Mouse (Mus musculus): ENCODE measurements at regions not wholly inside any gene's neighbourhood (a gene's known extent, or its start where the extent isn't known, plus 50 kb on each side); places are given as distances from the start of the nearest gene placed in this dataset.

GRCm38 (mm10) chr13:72875921-72876320 lies 247.3 kb downstream of the Irx2 start:
- no peaks in the 10 kb centered on the region for H3K9me3 ChIP-seq
- no peaks in the 10 kb centered on the region for H3K4me1 ChIP-seq (replicated peaks)
- no peak overlapping the region for H3K4me2 ChIP-seq (replicated peaks)
- no peak overlapping the region for H3K9ac ChIP-seq
- no peak overlapping the region for H3K4me3 ChIP-seq (replicated peaks)
- no peaks in the 10 kb centered on the region for H3K27me3 ChIP-seq (replicated peaks)
- H3K27ac ChIP-seq: no peak overlapping the region
- no peak for ATAC-seq
- H3K36me3 ChIP-seq: no peaks in the 10 kb centered on the region

GRCm38 (mm10) chr13:72894982-72895381 lies 266.4 kb downstream of the Irx2 start:
- Histone ChIP-seq H3K9me3 (no peaks in the 10 kb centered on the region), H3K4me2 (replicated peaks) (no peak overlapping the region), H3K4me3 (replicated peaks) (no peak overlapping the region), H3K9ac (no peak overlapping the region), H3K4me1 (replicated peaks) (no peaks in the 10 kb centered on the region), H3K36me3 (no peaks in the 10 kb centered on the region), H3K27ac (no peak overlapping the region), H3K27me3 (replicated peaks) (0 out of 2 replicates have a peak, but pooled peaks cover 2% of the 10 kb centered on the region)
- 36% methylated on average over 11 of the region's 11 CpGs for WGBS
- no peak for ATAC-seq

DNA sequence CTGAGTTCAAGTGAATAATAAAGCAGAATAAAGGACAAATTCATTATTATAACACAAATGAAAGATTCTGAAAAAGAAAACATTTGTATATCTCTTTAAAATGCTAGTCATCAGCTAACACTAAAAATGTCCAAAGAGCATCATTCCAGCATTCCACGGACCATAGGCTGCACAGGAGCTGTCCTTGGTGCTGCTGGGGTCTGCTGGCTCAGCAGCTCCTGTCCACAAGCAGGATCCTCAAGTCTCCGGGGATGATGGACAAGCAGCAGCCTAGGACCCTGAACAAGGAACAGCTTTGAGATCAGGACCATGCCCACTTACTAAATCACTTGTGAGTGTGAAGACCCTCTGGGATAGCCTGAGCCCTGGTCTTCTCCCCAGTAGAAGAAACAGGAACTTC lies 274.0 kb downstream of the Irx2 start:
- no peak for ATAC-seq
- WGBS: 30% methylated on average over 2 of the region's 2 CpGs
- Histone ChIP-seq H3K4me2 (replicated peaks) (no peak overlapping the region), H3K36me3 (no peaks in the 10 kb centered on the region), H3K27me3 (replicated peaks) (0 out of 2 replicates have a peak, but pooled peaks cover 2% of the 10 kb centered on the region), H3K4me3 (replicated peaks) (no peak overlapping the region), H3K27ac (no peak overlapping the region), H3K9me3 (no peaks in the 10 kb centered on the region), H3K9ac (no peak overlapping the region), H3K4me1 (replicated peaks) (no peaks in the 10 kb centered on the region)

- 66% methylated on average over 4 of the region's 4 CpGs for WGBS
- Histone ChIP-seq H3K9me3 (no peaks in the 10 kb centered on the region), H3K36me3 (no peaks in the 10 kb centered on the region), H3K27ac (no peak overlapping the region), H3K4me1 (replicated peaks) (no peaks in the 10 kb centered on the region), H3K4me2 (replicated peaks) (no peak overlapping the region), H3K9ac (no peak overlapping the region), H3K27me3 (replicated peaks) (no peaks in the 10 kb centered on the region), H3K4me3 (replicated peaks) (no peak overlapping the region)
- no peak for ATAC-seq
Measured at GRCm38 (mm10) chr13:72918895-72919294, 290.3 kb downstream of the Irx2 start.

DNA sequence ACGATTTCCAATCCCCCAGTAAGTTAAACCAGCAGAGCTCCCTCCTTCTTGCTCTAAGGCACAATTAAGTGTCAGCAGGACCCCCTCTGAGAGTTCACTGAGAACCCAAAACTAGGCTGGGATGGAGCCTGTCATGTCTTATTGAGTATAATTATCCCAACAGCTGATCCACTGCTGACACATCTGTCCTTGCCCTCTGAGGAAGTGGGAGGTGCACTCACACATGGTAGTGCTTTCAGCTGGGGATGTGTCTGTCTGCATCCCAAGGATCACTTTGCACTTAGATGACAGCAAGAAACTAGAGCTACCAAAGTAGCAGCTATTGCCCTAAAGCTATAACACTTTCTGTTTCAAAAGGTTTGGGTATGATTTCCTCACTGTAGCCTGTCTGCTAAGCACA lies 291.7 kb downstream of the Irx2 start:
- no peaks in the 10 kb centered on the region for H3K27me3 ChIP-seq (replicated peaks)
- H3K9ac ChIP-seq: no peak overlapping the region
- H3K4me1 ChIP-seq (replicated peaks): no peaks in the 10 kb centered on the region
- H3K27ac ChIP-seq: no peak overlapping the region
- no peak overlapping the region for H3K4me2 ChIP-seq (replicated peaks)
- H3K4me3 ChIP-seq (replicated peaks): no peak overlapping the region
- H3K36me3 ChIP-seq: no peaks in the 10 kb centered on the region
- 33% methylated on average over 1 of the region's 1 CpGs for WGBS
- no peak for ATAC-seq
- H3K9me3 ChIP-seq: no peaks in the 10 kb centered on the region

- Histone ChIP-seq H3K27me3 (replicated peaks) (no peaks in the 10 kb centered on the region), H3K4me2 (replicated peaks) (no peak overlapping the region), H3K36me3 (no peaks in the 10 kb centered on the region), H3K27ac (no peak overlapping the region), H3K4me3 (replicated peaks) (no peak overlapping the region), H3K4me1 (replicated peaks) (no peaks in the 10 kb centered on the region), H3K9ac (no peak overlapping the region), H3K9me3 (no peaks in the 10 kb centered on the region)
- ATAC-seq: no peak
- WGBS: 19% methylated on average over 6 of the region's 6 CpGs
Measured at GRCm38 (mm10) chr13:72924560-72925135, 296.0 kb downstream of the Irx2 start.

GRCm38 (mm10) chr13:72937246-72937645 lies 308.6 kb downstream of the Irx2 start:
- H3K4me1 ChIP-seq (replicated peaks): no peaks in the 10 kb centered on the region
- H3K36me3 ChIP-seq: no peaks in the 10 kb centered on the region
- H3K4me2 ChIP-seq (replicated peaks): no peak overlapping the region

DNA sequence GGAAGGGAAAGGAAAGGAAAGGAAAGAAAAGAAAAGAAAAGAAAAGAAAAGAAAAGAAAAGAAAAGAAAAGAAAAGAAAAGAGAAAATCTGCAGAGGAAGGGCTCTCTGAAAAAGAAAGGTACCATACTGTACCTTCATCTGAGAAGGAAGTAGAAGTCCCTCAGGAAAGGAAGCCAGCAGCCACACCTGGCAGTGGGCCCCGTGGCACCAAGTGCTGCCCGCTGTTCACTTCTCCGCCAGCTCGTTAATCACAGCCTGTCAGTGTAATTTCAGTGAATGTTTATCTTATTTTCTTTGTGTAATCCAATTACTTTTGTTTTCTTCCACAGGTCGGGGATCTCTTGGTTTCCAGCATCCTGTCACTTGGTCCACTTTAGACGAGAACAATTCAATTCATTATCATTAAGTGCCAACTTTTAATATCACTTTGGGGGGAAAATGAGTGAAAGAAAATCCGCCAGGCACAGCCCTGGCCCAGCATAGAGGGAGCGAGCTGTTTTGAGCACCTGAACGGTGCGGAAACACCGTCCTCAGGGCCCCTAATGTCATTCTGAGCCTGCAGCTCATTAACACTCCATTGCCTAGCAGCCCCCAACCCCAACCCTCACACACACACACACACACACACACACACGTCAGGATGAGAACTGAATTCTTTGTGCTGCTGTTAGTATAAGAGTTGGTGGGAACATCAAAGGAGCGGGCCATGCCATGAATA lies 309.7 kb downstream of the Irx2 start:
- Histone ChIP-seq H3K4me1 (replicated peaks) (no peaks in the 10 kb centered on the region), H3K27ac (no peak overlapping the region), H3K4me2 (replicated peaks) (no peak overlapping the region), H3K4me3 (replicated peaks) (no peak overlapping the region), H3K9ac (no peak overlapping the region), H3K9me3 (no peaks in the 10 kb centered on the region), H3K27me3 (replicated peaks) (no peaks in the 10 kb centered on the region), H3K36me3 (no peaks in the 10 kb centered on the region)
- 54% methylated on average over 13 of the region's 13 CpGs for WGBS
- no peak for ATAC-seq

More at GRCm38 (mm10) chr13:72937246-72937645, 308.6 kb downstream of the Irx2 start:
- Histone ChIP-seq H3K9ac (no peak overlapping the region), H3K9me3 (no peaks in the 10 kb centered on the region), H3K4me3 (replicated peaks) (no peak overlapping the region), H3K27me3 (replicated peaks) (no peaks in the 10 kb centered on the region), H3K27ac (no peak overlapping the region)
- ATAC-seq: no peak
- 90% methylated on average over 4 of the region's 4 CpGs for WGBS

GRCm38 (mm10) chr13:72947374-72948165 lies 312.7 kb upstream of the Irx4 start:
- no peaks in the 10 kb centered on the region for H3K36me3 ChIP-seq
- 66% methylated on average over 7 of the region's 7 CpGs for WGBS
- ATAC-seq: no peak
- no peak overlapping the region for H3K4me3 ChIP-seq (replicated peaks)
- no peak overlapping the region for H3K9ac ChIP-seq
- H3K4me1 ChIP-seq (replicated peaks): no peaks in the 10 kb centered on the region
- H3K27ac ChIP-seq: no peak overlapping the region
- no peaks in the 10 kb centered on the region for H3K27me3 ChIP-seq (replicated peaks)
- H3K9me3 ChIP-seq: no peaks in the 10 kb centered on the region
- no peak overlapping the region for H3K4me2 ChIP-seq (replicated peaks)

- no peak overlapping the region for H3K9ac ChIP-seq
- no peak for ATAC-seq
- no peak overlapping the region for H3K4me2 ChIP-seq (replicated peaks)
- no peaks in the 10 kb centered on the region for H3K36me3 ChIP-seq
- H3K27me3 ChIP-seq (replicated peaks): no peaks in the 10 kb centered on the region
- H3K4me3 ChIP-seq (replicated peaks): no peak overlapping the region
- H3K4me1 ChIP-seq (replicated peaks): no peaks in the 10 kb centered on the region
- no peak overlapping the region for H3K27ac ChIP-seq
- H3K9me3 ChIP-seq: no peaks in the 10 kb centered on the region
- WGBS: 27% methylated on average over 15 of the region's 15 CpGs
Measured at GRCm38 (mm10) chr13:72958616-72959518, 301.4 kb upstream of the Irx4 start.

DNA sequence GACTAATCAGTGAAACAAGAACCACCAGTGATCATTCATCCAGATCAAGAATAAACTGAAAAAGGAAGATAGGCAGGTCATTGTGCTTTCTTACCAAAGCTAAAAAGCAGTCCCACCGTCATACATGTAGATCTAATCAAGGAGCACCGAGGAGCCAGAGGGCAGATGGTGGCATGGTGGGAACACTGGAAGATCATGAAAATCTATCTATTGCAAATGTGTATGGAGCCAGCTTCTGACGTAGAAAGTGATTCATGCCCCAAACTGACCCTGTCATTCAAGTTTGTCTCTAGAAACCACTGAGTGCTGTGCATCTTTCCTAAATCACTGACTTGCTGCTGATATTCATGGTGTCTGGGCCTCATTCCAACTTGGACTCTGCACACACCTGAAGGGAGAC lies 299.0 kb upstream of the Irx4 start:
- no peaks in the 10 kb centered on the region for H3K4me1 ChIP-seq (replicated peaks)
- H3K27ac ChIP-seq: no peak overlapping the region
- H3K27me3 ChIP-seq (replicated peaks): no peaks in the 10 kb centered on the region
- H3K4me3 ChIP-seq (replicated peaks): no peak overlapping the region
- 85% methylated on average over 3 of the region's 3 CpGs for whole genome bisulfite sequencing
- no peak overlapping the region for H3K9ac ChIP-seq
- H3K9me3 ChIP-seq: no peaks in the 10 kb centered on the region
- ATAC-seq: no peak
- no peaks in the 10 kb centered on the region for H3K36me3 ChIP-seq
- no peak overlapping the region for H3K4me2 ChIP-seq (replicated peaks)

DNA sequence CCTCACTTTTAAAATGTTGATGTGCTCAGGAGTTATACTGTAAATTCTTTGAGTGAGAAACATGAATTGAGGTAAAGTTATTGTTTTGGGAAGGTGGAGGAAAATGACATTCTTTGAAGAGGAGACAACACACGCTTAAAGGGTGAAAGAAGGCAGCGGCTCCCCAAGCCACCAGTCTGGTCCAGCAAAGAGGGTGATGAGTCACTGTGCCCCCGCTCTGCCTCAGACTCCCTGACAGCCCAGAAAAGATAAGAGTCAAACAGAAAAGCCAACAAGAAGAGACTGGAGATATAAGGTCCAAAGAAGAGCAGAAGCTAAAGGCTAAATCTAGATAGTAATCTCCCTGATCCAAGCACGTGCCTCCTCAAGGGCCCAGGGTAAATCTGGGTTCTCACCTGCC lies 288.1 kb upstream of the Irx4 start:
- Histone ChIP-seq H3K9ac (no peak overlapping the region), H3K36me3 (no peaks in the 10 kb centered on the region), H3K4me3 (replicated peaks) (no peak overlapping the region), H3K4me2 (replicated peaks) (no peak overlapping the region), H3K27me3 (replicated peaks) (no peaks in the 10 kb centered on the region), H3K4me1 (replicated peaks) (no peaks in the 10 kb centered on the region), H3K27ac (no peak overlapping the region), H3K9me3 (no peaks in the 10 kb centered on the region)
- no peak for ATAC-seq
- WGBS: 83% methylated on average over 4 of the region's 4 CpGs

Data from intestine, embryonic 15.5 days (tissue).